Mouse (Mus musculus) midbrain, embryonic 16.5 days (tissue): ENCODE results near the gene Syce2. TPM values are rescaled to one million over a fixed set of nuclear protein-coding genes. Genes with fewer than 3 reads are reported as not detected.

Source experiments
- ATAC-seq: fragments of 200-750 bp; cut with Nextera tagmentation; 2 replicates; pipeline ENCODE4 v1.8.0; 2017; ENCODE audit warnings: moderate TSS enrichment
- H3K27ac ChIP-seq: fragments of 300-500 bp; sonication (generic); 2 replicates; pipeline ENCODE4 v1.5.1; 2014; ENCODE audit warnings: mild to moderate bottlenecking, low read length, mixed read lengths
- H3K27me3 ChIP-seq: fragments of 300-500 bp; sonication (generic); 2 replicates; pipeline ENCODE4 v1.6.1; 2014; ENCODE audit warnings: low read depth, low read length, mixed read lengths; ENCODE audit not compliant: control insufficient read depth, insufficient read depth
- H3K36me3 ChIP-seq: fragments of 300-500 bp; sonication (generic); 2 replicates; pipeline ENCODE4 v1.6.1; 2014; ENCODE audit warnings: mild to moderate bottlenecking, low read length, moderate library complexity, mixed read lengths; ENCODE audit not compliant: control insufficient read depth, insufficient read depth
- H3K4me1 ChIP-seq: fragments of 300-500 bp; sonication (generic); 2 replicates; pipeline ENCODE4 v1.6.1; 2014; ENCODE audit warnings: mild to moderate bottlenecking, low read length, mixed read lengths; ENCODE audit not compliant: control insufficient read depth, insufficient read depth
- H3K4me2 ChIP-seq: fragments of 300-500 bp; sonication (generic); 2 replicates; pipeline ENCODE4 v1.6.1; 2014; ENCODE audit warnings: mild to moderate bottlenecking, low read length, mixed read lengths
- H3K4me3 ChIP-seq: fragments of 300-500 bp; sonication (generic); 2 replicates; pipeline ENCODE4 v1.5.1; 2014; ENCODE audit warnings: low read depth, mild to moderate bottlenecking, low read length, moderate library complexity, mixed read lengths
- H3K9ac ChIP-seq: fragments of 300-500 bp; sonication (generic); 2 replicates; pipeline ENCODE4 v1.6.1; 2014; ENCODE audit warnings: low read depth, low read length, mixed read lengths
- H3K9me3 ChIP-seq: fragments of 300-500 bp; sonication (generic); replicated peaks from 2 replicates; pipeline ENCODE4 v1.6.1; 2014; ENCODE audit warnings: mild to moderate bottlenecking, low read length, mixed read lengths; ENCODE audit not compliant: control insufficient read depth, poor library complexity, severe bottlenecking
- WGBS: fragments of 180-500 bp; shearing (Covaris S2); extraction: QIAGEN DNeasy Blood & Tissue Kit; methylation state at CpG from one replicate; pipeline ENCODE4 v1.1.7; 2014; 5-methylcytosine and 5-hydroxymethylcytosine counted together
- polyA plus RNA-seq: library from polyadenylated mRNA; unstranded; fragments of >200 nt; fragmentation: Nextera tagmentation; extraction: Ambion mirVana; gene quantifications from 2 replicates; pipeline ENCODE4 v1.2.1, GENCODE M21; 2015

Syce2 gene
- polyA plus RNA-seq, 1 experiment from 2014 or later, result 33.2 TPM

DNA sequence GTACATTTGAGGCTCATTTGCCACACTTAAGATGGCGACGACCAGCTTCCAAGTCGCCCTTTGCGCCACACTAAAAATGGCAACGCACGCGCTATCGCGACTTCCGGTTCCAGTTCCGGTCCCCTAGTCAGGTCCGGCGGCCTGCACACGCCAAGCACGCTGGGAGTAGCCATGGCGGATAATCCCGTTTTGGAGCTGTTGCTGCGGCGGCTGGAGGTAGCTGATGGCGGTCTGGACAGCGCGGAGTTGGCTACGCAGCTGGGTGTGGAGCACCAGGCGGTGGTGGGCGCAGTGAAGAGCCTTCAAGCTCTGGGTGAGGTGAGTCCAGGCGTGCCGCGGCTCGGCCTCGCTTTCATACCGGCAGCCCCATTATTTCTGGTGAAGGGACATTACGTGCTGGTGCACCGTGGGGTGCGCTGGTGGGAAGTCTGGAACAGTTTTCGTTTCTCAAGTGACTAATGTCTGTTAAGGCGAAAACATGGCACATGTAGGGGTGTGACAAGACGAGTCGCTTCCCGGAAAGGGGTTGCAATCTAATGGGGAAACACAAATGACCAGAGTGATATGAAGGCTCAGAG lies 15.0 kb upstream of the Syce2 start, which contains the start of gene Farsa:
TSS of gene Farsa (plus strand) at position 126 of the 578 bp plus-strand sequence.
- Histone ChIP-seq H3K4me2 (peak within 1 kb of the TSS; percentile 95), H3K27me3 (no peaks in the 10 kb centered on the region), H3K4me1 (peaks cover 11% of the 10 kb centered on the region), H3K9me3 (no peaks in the 10 kb centered on the region), H3K36me3 (peaks cover 10% of the 10 kb centered on the region), H3K27ac (peak within 1 kb of the TSS; percentile 82), H3K9ac (peak within 1 kb of the TSS; percentile 95), H3K4me3 (peak within 1 kb of the TSS; percentile 72)
- under 1% methylated on average over 39 of the region's 39 CpGs for WGBS
- ATAC-seq, result peak; percentile 94

DNA sequence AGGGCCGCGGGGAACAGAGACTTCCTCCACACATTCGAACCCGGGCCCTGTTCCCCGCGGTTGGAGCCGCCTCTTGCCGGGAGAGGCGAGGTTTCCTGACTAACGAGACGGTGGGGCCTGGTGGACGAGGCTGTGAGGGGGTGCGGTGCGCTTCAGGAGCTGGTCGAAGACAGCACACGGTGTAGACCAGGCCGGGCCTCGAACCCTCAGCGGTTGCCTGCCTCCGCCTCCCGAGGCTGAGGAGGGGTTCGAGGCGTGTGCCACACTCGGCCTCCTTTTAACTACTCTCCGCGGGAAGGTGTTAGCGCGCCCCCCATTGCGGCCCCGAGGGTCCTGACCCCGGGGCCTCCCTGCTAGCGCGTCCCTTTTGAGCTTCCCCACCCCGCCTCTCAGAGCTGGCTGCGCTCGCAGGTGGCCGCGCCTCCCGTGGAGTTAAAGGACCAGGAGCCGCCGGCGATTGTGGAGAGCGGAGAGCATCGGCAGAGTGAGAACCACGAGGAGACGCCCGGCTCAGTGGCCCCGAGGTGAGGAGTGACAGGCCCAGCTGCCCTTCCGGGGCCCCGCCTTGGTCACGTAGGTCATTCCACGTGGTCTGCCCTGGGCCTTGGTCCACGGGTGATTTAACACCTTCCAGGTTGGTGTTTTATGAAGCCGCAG lies 526 bp downstream of the Syce2 start:
- peaks cover 5% of the 10 kb centered on the region; the same call in 1 of the 2 replicates for H3K27me3 ChIP-seq
- no peaks in the 10 kb centered on the region for H3K9me3 ChIP-seq
- H3K4me2 ChIP-seq, result peak overlapping the region; percentile 92
- 3% methylated on average over 53 of the region's 54 CpGs for WGBS
- H3K4me1 ChIP-seq, result peaks cover 11% of the 10 kb centered on the region
- H3K27ac ChIP-seq, result no peak overlapping the region
- peak overlapping the region; percentile 43 for H3K4me3 ChIP-seq
- H3K9ac ChIP-seq, result peak overlapping the region; percentile 66
- ATAC-seq, result peak; percentile 67
- peaks cover 18% of the 10 kb centered on the region for H3K36me3 ChIP-seq

DNA sequence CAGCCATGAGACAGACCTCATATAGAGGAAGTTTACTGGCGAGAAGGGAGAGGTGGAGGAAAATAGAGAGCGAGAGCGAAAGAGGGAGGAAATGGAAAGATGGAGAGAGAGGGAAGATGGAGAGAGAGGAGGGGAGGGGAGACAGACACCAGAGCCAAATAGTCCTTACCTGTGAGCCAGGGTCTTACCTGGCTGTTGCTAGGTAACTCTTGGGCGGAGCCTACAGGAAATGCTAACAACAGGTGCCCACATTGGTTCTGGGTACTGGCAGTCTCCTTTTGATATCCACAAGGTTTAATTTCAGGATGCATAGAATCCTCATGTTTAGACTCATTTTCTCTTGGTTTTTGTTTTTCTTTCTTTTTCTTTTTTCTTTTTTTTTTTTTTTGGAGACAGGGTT lies 1.1 kb downstream of the Syce2 start:
- ATAC-seq, result no peak
- H3K9me3 ChIP-seq, result no peaks in the 10 kb centered on the region
- H3K4me2 ChIP-seq, result peak overlapping the region; percentile 92
- peaks cover 13% of the 10 kb centered on the region for H3K36me3 ChIP-seq
- H3K27me3 ChIP-seq, result peaks cover 5% of the 10 kb centered on the region; the same call in 1 of the 2 replicates
- H3K4me1 ChIP-seq, result peaks cover 11% of the 10 kb centered on the region
- H3K4me3 ChIP-seq, result peak overlapping the region; percentile 43; the same call in 1 of the 2 replicates
- 74% methylated on average over 4 of the region's 4 CpGs for WGBS
- no peak overlapping the region for H3K27ac ChIP-seq
- H3K9ac ChIP-seq, result no peak overlapping the region

DNA sequence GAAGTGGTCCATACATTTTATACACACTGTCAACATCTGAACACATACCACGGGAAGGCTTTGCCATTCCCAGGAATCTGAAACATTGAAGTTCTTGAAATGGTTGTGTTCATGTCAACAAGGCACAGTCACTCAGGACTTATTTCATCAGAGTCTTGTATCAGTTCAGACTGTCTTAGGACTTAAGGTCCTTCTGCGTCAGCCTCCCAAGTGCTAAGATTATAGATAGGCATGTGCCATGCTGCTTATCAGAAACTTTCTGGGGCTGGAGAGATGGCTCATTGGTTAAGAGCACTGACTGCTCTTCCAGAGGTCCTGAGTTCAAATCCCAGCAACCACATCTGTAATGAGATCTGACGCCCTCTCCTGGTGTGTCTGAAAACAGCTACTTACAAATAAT lies 2.4 kb downstream of the Syce2 start:
- H3K27ac ChIP-seq, result no peak overlapping the region
- H3K4me2 ChIP-seq, result no peak overlapping the region
- H3K4me3 ChIP-seq, result no peak overlapping the region
- H3K9ac ChIP-seq, result no peak overlapping the region
- WGBS, result 93% methylated on average over 3 of the region's 3 CpGs
- no peaks in the 10 kb centered on the region for H3K36me3 ChIP-seq
- H3K27me3 ChIP-seq, result peaks cover 5% of the 10 kb centered on the region; the same call in 1 of the 2 replicates
- H3K4me1 ChIP-seq, result peaks cover 11% of the 10 kb centered on the region
- no peak for ATAC-seq
- no peaks in the 10 kb centered on the region for H3K9me3 ChIP-seq

DNA sequence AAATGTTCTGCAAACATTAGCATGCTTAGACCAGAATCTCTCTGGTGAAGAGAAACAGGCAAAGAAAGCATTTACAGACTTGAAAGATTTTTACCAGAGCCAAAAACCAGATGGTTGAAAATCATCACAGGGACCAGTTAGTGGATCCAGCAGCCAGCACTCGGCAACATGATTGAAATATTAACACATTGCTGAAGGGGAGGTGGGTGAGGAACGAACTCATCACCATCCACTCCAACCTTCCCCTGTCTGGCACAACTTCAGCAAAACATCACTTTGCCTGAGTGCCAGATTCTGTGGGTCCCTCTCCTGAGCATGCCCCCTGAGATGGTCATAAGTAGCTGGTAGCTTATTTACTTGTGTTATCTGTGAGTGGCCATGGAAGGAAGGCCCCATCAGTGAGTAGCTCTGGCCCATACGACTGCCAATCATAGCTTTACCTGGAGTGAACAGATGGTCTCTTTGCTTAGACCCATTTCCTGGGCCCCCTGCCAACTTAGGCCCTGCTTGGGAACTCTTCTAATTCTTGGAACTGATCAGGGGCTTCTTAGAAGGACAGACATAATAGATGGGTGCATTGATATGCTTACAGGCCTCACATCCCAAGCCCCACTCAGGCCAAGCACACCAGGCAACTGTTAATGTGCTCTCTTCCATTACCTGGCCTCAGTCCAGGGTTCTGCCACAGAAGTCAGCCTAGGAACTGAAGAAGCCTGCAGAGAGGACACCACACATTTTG lies 5.6 kb downstream of the Syce2 start:
- 77% methylated on average over 3 of the region's 3 CpGs for WGBS
- no peak overlapping the region for H3K9ac ChIP-seq
- peaks cover 3% of the 10 kb centered on the region; the same call in 1 of the 2 replicates for H3K27me3 ChIP-seq
- no peak overlapping the region for H3K27ac ChIP-seq
- no peaks in the 10 kb centered on the region for H3K36me3 ChIP-seq
- no peak overlapping the region for H3K4me2 ChIP-seq
- ATAC-seq, result no peak
- no peaks in the 10 kb centered on the region for H3K9me3 ChIP-seq
- H3K4me3 ChIP-seq, result no peak overlapping the region
- H3K4me1 ChIP-seq, result peaks cover 4% of the 10 kb centered on the region; the same call in 1 of the 2 replicates

DNA sequence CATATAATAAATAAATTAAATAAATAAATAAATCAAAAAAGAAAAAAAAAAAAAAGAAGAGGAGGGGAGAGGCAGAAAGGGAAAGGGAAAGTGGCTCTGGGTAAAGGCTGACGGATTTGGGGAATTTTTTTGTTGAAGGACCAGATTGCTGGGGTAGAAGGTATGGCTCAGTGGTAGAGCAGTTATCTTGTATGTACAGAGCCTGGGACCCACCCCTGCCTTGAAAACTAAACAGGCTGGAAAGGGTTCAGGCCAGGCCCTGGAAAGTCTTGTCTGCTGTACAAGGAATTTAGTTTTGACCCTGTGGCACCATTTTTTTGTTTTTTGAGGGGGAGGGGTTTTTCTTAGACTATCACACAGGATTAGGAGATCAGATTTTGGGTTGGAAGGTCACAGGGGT lies 7.0 kb downstream of the Syce2 start:
- Histone ChIP-seq H3K27ac (no peak overlapping the region), H3K4me2 (no peak overlapping the region), H3K4me3 (no peak overlapping the region), H3K9ac (no peak overlapping the region), H3K27me3 (no peaks in the 10 kb centered on the region), H3K4me1 (no peaks in the 10 kb centered on the region), H3K36me3 (no peaks in the 10 kb centered on the region), H3K9me3 (no peaks in the 10 kb centered on the region)
- no peak for ATAC-seq
- WGBS, result 84% methylated on average over 1 of the region's 1 CpGs

DNA sequence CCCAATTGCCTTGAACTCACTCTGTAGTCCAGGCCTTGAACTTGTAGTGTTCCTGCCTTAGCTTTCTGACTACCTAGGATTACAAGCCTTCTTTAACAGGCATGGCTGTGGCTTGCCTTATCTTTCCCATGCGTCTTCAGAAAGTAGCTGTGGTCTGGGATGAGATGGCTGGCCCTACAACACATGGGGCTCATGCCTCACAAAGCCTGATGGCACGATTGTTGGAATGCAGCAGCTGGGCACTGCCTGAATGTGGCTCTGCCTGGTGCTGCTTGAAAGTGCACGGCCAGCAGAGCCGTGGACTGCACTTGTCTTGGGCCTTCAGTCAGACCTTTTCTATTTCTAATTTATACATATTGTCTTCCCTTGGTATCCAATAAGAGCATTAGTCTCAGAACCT lies 12.8 kb downstream of the Syce2 start:
- no peak overlapping the region for H3K27ac ChIP-seq
- H3K9me3 ChIP-seq, result no peaks in the 10 kb centered on the region
- H3K9ac ChIP-seq, result no peak overlapping the region
- H3K27me3 ChIP-seq, result no peaks in the 10 kb centered on the region
- H3K4me2 ChIP-seq, result no peak overlapping the region
- 88% methylated on average over 4 of the region's 4 CpGs for WGBS
- ATAC-seq, result no peak
- H3K4me3 ChIP-seq, result no peak overlapping the region
- H3K4me1 ChIP-seq, result no peaks in the 10 kb centered on the region
- H3K36me3 ChIP-seq, result peaks cover 20% of the 10 kb centered on the region

DNA sequence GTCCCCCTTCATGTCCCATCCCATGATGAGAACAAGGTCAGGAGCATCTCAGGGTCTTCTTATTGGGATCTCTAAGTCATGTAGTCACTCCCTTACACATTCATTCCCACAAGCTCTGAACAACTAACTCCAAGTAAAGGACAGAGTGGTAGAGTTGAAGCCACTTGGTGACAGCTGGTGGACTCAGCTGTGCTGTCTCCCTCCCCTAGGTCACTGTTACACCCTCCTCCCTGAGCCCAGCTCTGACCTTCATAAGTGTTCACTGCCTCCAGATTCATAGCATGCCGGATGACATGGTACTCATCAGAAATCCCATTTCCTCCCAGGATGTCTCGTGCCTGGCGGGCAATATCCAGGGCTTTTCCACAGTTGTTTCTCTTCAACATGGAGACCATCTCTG lies 16.4 kb downstream of the Syce2 start:
- H3K4me1 ChIP-seq, result peaks cover 6% of the 10 kb centered on the region
- no peak for ATAC-seq
- WGBS, result 94% methylated on average over 3 of the region's 3 CpGs
- H3K27me3 ChIP-seq, result no peaks in the 10 kb centered on the region
- no peak overlapping the region for H3K4me2 ChIP-seq
- peaks cover 20% of the 10 kb centered on the region for H3K36me3 ChIP-seq
- no peak overlapping the region for H3K9ac ChIP-seq
- H3K4me3 ChIP-seq, result no peak overlapping the region
- H3K9me3 ChIP-seq, result no peaks in the 10 kb centered on the region
- no peak overlapping the region for H3K27ac ChIP-seq

DNA sequence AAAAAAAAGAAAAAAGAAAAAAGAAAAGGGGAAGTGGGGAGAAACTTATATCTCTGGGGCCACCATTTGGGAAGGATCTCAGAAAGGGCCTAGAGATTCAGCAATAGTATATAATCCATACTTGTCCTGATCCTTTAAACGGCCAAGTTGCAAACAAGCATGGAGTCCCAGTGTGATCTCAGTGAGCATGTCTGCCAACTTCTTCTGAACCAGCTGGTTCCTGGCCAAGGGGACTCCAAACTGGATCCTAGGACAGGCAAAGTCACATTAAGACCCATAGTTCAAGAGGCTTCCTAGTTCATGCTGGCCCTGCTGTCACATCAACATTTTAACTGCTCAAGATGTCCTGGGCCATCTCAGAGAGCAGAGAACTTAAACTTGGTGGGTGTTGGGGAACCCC lies 17.2 kb downstream of the Syce2 start:
- H3K27me3 ChIP-seq, result no peaks in the 10 kb centered on the region
- WGBS, result 79% methylated on average over 1 of the region's 1 CpGs
- no peak for ATAC-seq

More for the DNA sequence above, 17.2 kb downstream of the Syce2 start:
- H3K4me3 ChIP-seq, result no peak overlapping the region
- H3K4me2 ChIP-seq, result no peak overlapping the region
- H3K9ac ChIP-seq, result no peak overlapping the region
- H3K4me1 ChIP-seq, result peaks cover 9% of the 10 kb centered on the region
- H3K36me3 ChIP-seq, result peaks cover 20% of the 10 kb centered on the region
- H3K27ac ChIP-seq, result no peak overlapping the region
- H3K9me3 ChIP-seq, result no peaks in the 10 kb centered on the region
